Mouse (Mus musculus) forebrain, postnatal 0 days (tissue): Measurements from ENCODE around the gene Arrdc4. TPM values are rescaled to one million over a fixed set of nuclear protein-coding genes. Genes with fewer than 3 reads are reported as not detected.

Experiments used
- ATAC-seq: fragments of 200-750 bp; cut with Nextera tagmentation; 2 replicates; pipeline ENCODE4 v1.8.0; 2017; ENCODE audit warnings: mild to moderate bottlenecking, moderate library complexity
- DNase-seq: peaks from one replicate; pipeline ENCODE4 v3.0.0-alpha.2; 2015
- H3K27ac ChIP-seq: fragments of 300-500 bp; sonication (generic); 2 replicates; pipeline ENCODE4 v1.5.1; 2014; ENCODE audit warnings: low read depth, mild to moderate bottlenecking, antibody characterized with exemption, low read length, moderate library complexity, mixed read lengths
- H3K27me3 ChIP-seq: fragments of 300-500 bp; sonication (generic); 2 replicates; pipeline ENCODE4 v1.6.1; 2014; ENCODE audit warnings: mild to moderate bottlenecking, low read length, mixed read lengths; ENCODE audit not compliant: insufficient read depth
- H3K36me3 ChIP-seq: fragments of 300-500 bp; sonication (generic); 2 replicates; pipeline ENCODE4 v1.6.1; 2014; ENCODE audit warnings: mild to moderate bottlenecking, moderate library complexity; ENCODE audit not compliant: insufficient read depth
- H3K4me1 ChIP-seq: fragments of 300-500 bp; sonication (generic); 2 replicates; pipeline ENCODE4 v1.6.1; 2014; ENCODE audit warnings: antibody characterized with exemption; ENCODE audit not compliant: insufficient read depth
- H3K4me2 ChIP-seq: fragments of 300-500 bp; sonication (generic); 2 replicates; pipeline ENCODE4 v1.6.1; 2014; ENCODE audit warnings: low read depth, mild to moderate bottlenecking, moderate library complexity
- H3K4me3 ChIP-seq: fragments of 300-500 bp; sonication (generic); 2 replicates; pipeline ENCODE4 v1.5.1; 2014; ENCODE audit warnings: low read depth, low read length, mixed read lengths
- H3K9ac ChIP-seq: fragments of 300-500 bp; sonication (generic); 2 replicates; pipeline ENCODE4 v1.6.1; 2014; ENCODE audit warnings: mild to moderate bottlenecking
- H3K9me3 ChIP-seq: fragments of 300-500 bp; sonication (generic); 2 replicates; pipeline ENCODE4 v1.6.1; 2016; ENCODE audit warnings: low read length
- CTCF ChIP-seq: sonication (generic); IDR thresholded peaks from 2 replicates; pipeline ENCODE4 v1.5.1; 2016; ENCODE audit warnings: antibody characterized with exemption, control low read depth, low read depth
- WGBS: fragments of 180-500 bp; shearing (Covaris S2); extraction: QIAGEN DNeasy Blood & Tissue Kit; methylation state at CpG from one replicate; pipeline ENCODE4 v1.1.7; 2014; 5-methylcytosine and 5-hydroxymethylcytosine counted together
- polyA plus RNA-seq: library from polyadenylated mRNA; unstranded; fragments of >200 nt; fragmentation: Nextera tagmentation; extraction: Ambion mirVana; gene quantifications from 2 replicates; pipeline ENCODE4 v1.2.1, GENCODE M21; 2015
- total RNA-seq: library from RNA; depleted of rRNA; stranded (reverse); fragments of >200 nt; gene quantifications from 2 replicates; pipeline ENCODE4 v1.2.3, GENCODE M21; 2014

The Arrdc4 gene
- total and polyA plus RNA-seq, 2 experiments from 2014 or later: 54.0 to 58.3 TPM

DNA sequence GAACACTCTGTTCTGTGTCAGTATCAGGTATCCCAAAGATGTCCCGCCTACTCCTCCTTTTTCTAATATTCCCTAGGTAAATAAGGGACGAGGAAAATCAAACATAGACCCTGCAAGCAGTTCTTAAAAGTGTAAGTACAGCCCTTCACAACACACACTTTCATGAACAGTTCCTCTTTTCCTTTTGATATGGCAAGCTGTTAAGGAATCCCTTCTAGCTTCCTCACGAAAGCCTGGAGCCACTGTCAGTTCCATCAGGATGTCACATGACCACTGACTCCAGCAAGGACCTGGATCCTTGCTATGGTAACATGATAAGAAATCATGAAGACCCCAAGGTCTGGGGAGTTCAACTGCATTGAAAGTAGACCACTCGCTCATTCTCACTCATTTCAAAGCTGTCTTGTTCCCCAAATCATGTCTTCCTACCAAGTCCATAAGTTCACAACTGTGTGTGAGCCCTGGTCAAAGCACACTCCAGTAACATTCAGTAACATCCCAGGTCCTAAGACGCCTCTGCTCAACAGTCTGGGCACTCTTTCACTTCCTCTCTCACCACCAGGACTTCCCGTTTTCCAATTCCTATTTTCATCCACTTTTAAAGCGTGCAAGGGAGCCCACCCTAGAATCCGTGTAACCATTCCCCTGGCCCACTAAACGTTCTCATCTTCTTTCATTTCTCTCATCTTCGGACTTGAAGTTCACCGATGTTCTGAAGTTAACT, 10.2 kb downstream of the Arrdc4 start:
- Histone ChIP-seq H3K9ac (no peak overlapping the region), H3K36me3 (peaks cover 65% of the 10 kb centered on the region), H3K27ac (no peak overlapping the region), H3K4me2 (no peak overlapping the region), H3K9me3 (no peaks in the 10 kb centered on the region), H3K4me1 (no peaks in the 10 kb centered on the region), H3K4me3 (no peak overlapping the region), H3K27me3 (no peaks in the 10 kb centered on the region)
- WGBS: 94% methylated on average over 11 of the region's 11 CpGs
- ATAC-seq (no peak), DNase-seq (no peak)
- TF ChIP-seq CTCF: no peak

DNA sequence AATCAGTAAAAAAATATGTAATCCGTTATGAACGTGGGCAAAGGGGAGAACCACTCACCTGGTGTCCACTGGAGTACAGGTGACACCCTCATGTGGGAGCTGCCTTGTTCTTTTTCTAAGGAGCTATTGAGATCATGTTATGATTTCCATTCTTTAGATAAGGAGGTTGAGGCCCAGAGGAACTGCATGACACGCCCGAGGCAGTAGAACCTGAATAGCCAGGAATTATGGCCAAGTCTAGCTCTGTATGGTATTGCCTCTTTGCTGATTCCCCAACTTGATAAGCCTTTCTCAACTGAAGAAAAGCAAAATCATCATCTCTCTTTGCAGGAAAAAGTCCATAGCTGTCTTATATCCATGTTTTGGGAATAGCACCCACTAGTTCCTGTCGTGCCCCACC, 22.7 kb downstream of the Arrdc4 start:
- Histone ChIP-seq H3K36me3 (no peaks in the 10 kb centered on the region), H3K27ac (no peak overlapping the region), H3K4me1 (no peaks in the 10 kb centered on the region), H3K4me3 (no peak overlapping the region), H3K9ac (no peak overlapping the region), H3K4me2 (no peak overlapping the region), H3K27me3 (no peaks in the 10 kb centered on the region), H3K9me3 (no peaks in the 10 kb centered on the region)
- DNase-seq: no peak
- ATAC-seq: no peak
- TF ChIP-seq CTCF: no peak
- 96% methylated on average over 5 of the region's 5 CpGs for WGBS

DNA sequence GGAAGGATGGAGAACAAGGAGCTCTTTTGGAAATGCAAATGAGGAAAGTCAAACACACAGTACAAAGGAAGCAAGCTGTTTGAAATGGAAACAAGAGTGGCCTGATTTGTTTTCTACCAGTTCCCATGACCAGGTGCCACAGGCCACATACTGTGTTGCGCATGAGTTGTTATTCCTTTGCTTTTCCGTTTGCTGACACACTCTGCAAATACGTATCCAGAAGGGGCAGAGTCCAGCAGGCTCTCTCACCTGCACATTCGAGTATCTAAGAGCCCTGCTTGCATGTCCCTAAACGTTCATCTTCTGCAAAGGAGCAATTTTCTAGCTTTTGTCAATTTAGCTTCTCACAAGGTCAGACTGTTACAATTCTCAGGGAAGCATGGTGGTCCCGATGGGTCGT, 24.3 kb downstream of the Arrdc4 start:
- no peaks in the 10 kb centered on the region for H3K9me3 ChIP-seq
- H3K36me3 ChIP-seq: no peaks in the 10 kb centered on the region
- H3K27ac ChIP-seq: no peak overlapping the region
- ATAC-seq (no peak), DNase-seq (no peak)
- H3K27me3 ChIP-seq: no peaks in the 10 kb centered on the region
- TF ChIP-seq CTCF: no peak
- WGBS: 83% methylated on average over 7 of the region's 7 CpGs
- no peaks in the 10 kb centered on the region for H3K4me1 ChIP-seq
- H3K9ac ChIP-seq: no peak overlapping the region
- H3K4me2 ChIP-seq: no peak overlapping the region
- H3K4me3 ChIP-seq: no peak overlapping the region

DNA sequence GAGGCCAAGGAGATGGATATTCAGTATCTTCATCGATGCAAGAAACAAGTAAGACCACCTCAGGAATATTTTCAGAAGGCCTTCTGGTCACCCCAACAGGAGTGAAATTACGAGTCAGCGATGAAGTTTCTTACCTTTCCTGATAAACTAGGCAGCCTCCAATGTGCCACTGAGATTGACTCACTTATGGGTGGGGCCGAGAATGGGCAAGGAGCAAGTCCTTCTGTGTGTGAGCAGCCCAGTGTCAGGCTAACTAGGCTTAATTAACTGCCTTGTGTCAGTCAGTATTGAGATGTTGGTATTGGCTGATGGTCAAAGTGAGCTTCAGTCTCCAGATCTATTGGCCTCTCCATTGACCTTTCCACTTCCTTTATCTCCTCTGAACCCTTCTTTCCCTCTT, 27.5 kb downstream of the Arrdc4 start:
- no peak for ATAC-seq
- no peak for TF ChIP-seq CTCF
- Histone ChIP-seq H3K4me1 (no peaks in the 10 kb centered on the region), H3K4me2 (no peak overlapping the region), H3K9ac (no peak overlapping the region), H3K9me3 (no peaks in the 10 kb centered on the region), H3K4me3 (no peak overlapping the region), H3K36me3 (no peaks in the 10 kb centered on the region), H3K27me3 (no peaks in the 10 kb centered on the region), H3K27ac (no peak overlapping the region)
- 96% methylated on average over 4 of the region's 4 CpGs for WGBS
- no peak for DNase-seq

DNA sequence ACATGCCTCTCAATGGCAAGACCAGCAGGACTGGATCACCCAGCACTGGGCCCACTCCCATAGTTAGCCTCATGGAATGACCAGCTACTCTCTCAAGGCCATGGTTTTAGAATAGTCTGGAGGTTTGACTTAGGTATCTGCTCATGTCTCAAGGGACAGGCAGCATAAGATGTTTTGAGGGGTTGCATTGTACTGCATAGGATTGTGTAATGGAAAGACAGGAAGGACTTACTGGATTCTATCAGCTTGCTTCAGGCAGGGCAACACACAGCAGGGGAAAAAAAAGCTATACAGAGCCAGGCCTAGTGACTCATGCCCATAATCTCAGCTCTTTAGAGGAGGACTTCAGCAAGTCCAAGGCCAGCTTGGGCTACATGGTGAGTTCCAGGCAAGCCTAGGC, 31.1 kb downstream of the Arrdc4 start:
- Histone ChIP-seq H3K4me1 (no peaks in the 10 kb centered on the region), H3K9ac (no peak overlapping the region), H3K27me3 (no peaks in the 10 kb centered on the region), H3K36me3 (no peaks in the 10 kb centered on the region), H3K4me3 (no peak overlapping the region), H3K9me3 (no peaks in the 10 kb centered on the region), H3K4me2 (no peak overlapping the region), H3K27ac (no peak overlapping the region)
- ATAC-seq: no peak
- DNase-seq: no peak
- no peak for TF ChIP-seq CTCF

DNA sequence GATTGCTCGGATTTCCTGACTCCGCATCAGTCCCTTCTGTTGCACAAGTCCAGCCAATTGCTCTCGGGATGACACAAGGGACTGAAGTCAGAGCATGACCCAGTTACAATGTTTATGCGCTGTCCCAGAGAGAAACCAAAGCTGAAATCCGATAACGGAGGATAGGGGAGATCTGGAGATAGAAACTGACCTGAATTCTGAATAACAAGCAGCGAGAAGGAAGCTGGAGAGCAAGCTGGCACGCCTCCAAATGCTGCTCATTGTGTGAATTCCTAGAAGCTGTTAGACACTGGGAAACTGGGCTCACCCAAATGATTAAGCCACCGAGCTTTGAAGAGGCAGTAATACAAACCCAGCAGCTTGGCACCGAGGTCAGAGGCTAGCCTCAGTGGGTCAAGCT, 31.5 kb downstream of the Arrdc4 start:
- DNase-seq: peak; percentile 76
- Histone ChIP-seq H3K4me2 (no peak overlapping the region; the same call in 1 of the 2 replicates), H3K36me3 (no peaks in the 10 kb centered on the region), H3K4me1 (no peaks in the 10 kb centered on the region), H3K9ac (no peak overlapping the region), H3K4me3 (no peak overlapping the region), H3K27ac (no peak overlapping the region), H3K9me3 (no peaks in the 10 kb centered on the region), H3K27me3 (no peaks in the 10 kb centered on the region)
- WGBS: 18% methylated on average over 10 of the region's 10 CpGs
- TF ChIP-seq CTCF: no peak
- peak; percentile 45 for ATAC-seq

DNA sequence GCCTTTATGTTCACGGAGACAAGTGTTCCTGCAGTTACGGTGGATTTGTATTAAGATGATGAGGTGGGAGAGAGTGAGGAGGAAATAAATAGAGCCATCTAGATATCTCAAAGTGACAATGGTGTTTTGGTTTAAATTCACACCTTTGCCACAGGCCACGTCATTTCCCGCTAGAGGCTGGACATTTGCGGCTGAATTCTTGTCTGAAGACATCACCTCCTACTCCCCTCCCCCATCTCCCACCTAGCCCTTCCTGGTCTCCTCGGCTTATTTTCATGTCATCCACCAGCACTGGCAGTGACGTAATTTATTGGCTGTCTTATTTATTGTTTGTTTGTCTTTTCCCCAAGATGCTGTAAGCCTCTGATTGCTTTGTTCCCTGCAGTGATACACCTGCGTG, 32.1 kb downstream of the Arrdc4 start:
- no peaks in the 10 kb centered on the region for H3K4me1 ChIP-seq
- no peaks in the 10 kb centered on the region for H3K27me3 ChIP-seq
- no peak for TF ChIP-seq CTCF
- no peak overlapping the region for H3K27ac ChIP-seq
- no peaks in the 10 kb centered on the region for H3K9me3 ChIP-seq
- 76% methylated on average over 8 of the region's 8 CpGs for WGBS
- H3K36me3 ChIP-seq: no peaks in the 10 kb centered on the region
- DNase-seq (no peak), ATAC-seq (no peak)
- H3K4me2 ChIP-seq: no peak overlapping the region
- no peak overlapping the region for H3K4me3 ChIP-seq
- no peak overlapping the region for H3K9ac ChIP-seq
